Mouse (Mus musculus) kidney, postnatal 0 days (tissue): ENCODE data around the gene Tcte2. TPM values are rescaled to one million over a fixed set of nuclear protein-coding genes. Genes with fewer than 3 reads are reported as not detected.

Source experiments
- ATAC-seq: fragments of 200-750 bp; cut with Nextera tagmentation; replicated peaks from 2 replicates; pipeline ENCODE4 v1.8.0; 2017; ENCODE audit warnings: low read depth, moderate number of reproducible peaks, moderate TSS enrichment, moderate library complexity; ENCODE audit not compliant: low FRiP score
- DNase-seq: peaks from one replicate; pipeline ENCODE4 v3.0.0-alpha.2; 2016; ENCODE audit warnings: low spot score
- H3K27ac ChIP-seq: fragments of 300-500 bp; sonication (generic); 2 replicates; pipeline ENCODE4 v1.5.1; 2014; ENCODE audit warnings: mild to moderate bottlenecking
- H3K27me3 ChIP-seq: fragments of 300-500 bp; sonication (generic); 2 replicates; pipeline ENCODE4 v1.6.1; 2014; ENCODE audit warnings: low read length, mixed read lengths; ENCODE audit not compliant: insufficient read depth
- H3K36me3 ChIP-seq: fragments of 300-500 bp; sonication (generic); 2 replicates; pipeline ENCODE4 v1.6.1; 2014; ENCODE audit warnings: low read length, mixed read lengths; ENCODE audit not compliant: insufficient read depth
- H3K4me1 ChIP-seq: fragments of 300-500 bp; sonication (generic); replicated peaks from 2 replicates; pipeline ENCODE4 v1.6.1; 2014; ENCODE audit warnings: antibody characterized with exemption, low read length, mixed read lengths; ENCODE audit not compliant: insufficient read depth
- H3K4me2 ChIP-seq: fragments of 300-500 bp; sonication (generic); 2 replicates; pipeline ENCODE4 v1.6.1; 2014; ENCODE audit warnings: mild to moderate bottlenecking, low read length, moderate library complexity, mixed read lengths
- H3K4me3 ChIP-seq: fragments of 300-500 bp; sonication (generic); replicated peaks from 2 replicates; pipeline ENCODE4 v1.5.1; 2014; ENCODE audit warnings: low read depth, low read length
- H3K9ac ChIP-seq: fragments of 300-500 bp; sonication (generic); 2 replicates; pipeline ENCODE4 v1.6.1; 2014; ENCODE audit warnings: low read depth, low read length
- H3K9me3 ChIP-seq: fragments of 300-500 bp; sonication (generic); replicated peaks from 2 replicates; pipeline ENCODE4 v1.6.1; 2016; ENCODE audit warnings: low read length, inconsistent platforms, mixed read lengths
- CTCF ChIP-seq: IDR thresholded peaks from 2 replicates; pipeline ENCODE4 v1.5.1; 2016; ENCODE audit warnings: antibody characterized with exemption, low read depth, mild to moderate bottlenecking, moderate library complexity
- WGBS: fragments of 180-500 bp; shearing (Covaris S2); extraction: QIAGEN DNeasy Blood & Tissue Kit; methylation state at CpG from one replicate; pipeline ENCODE4 v1.1.7; 2014; 5-methylcytosine and 5-hydroxymethylcytosine counted together
- polyA plus RNA-seq: library from polyadenylated mRNA; unstranded; fragments of >200 nt; fragmentation: Nextera tagmentation; extraction: Ambion mirVana; gene quantifications from 2 replicates; pipeline ENCODE4 v1.2.1, GENCODE M21; 2015

The Tcte2 gene
- polyA plus RNA-seq, 1 experiment from 2014 or later = 4.1 TPM

- DNase-seq = no peak
- H3K4me3 ChIP-seq = no peak overlapping the region
- TF ChIP-seq CTCF = no peak
- no peaks in the 10 kb centered on the region for H3K36me3 ChIP-seq
- 40% methylated on average over 7 of the region's 7 CpGs for WGBS
- H3K9me3 ChIP-seq = no peaks in the 10 kb centered on the region
- H3K27me3 ChIP-seq = no peaks in the 10 kb centered on the region
- no peak for ATAC-seq
- no peak overlapping the region for H3K9ac ChIP-seq
- no peak overlapping the region for H3K4me2 ChIP-seq
- peaks cover 19% of the 10 kb centered on the region; the same call in 1 of the 2 replicates for H3K4me1 ChIP-seq
- H3K27ac ChIP-seq = peak overlapping the region; percentile 31; the same call in 1 of the 2 replicates
These were observed 23.4 kb downstream of the Tcte2 start for GRCm38 (mm10) chr17:13738121-13738776.

DNA sequence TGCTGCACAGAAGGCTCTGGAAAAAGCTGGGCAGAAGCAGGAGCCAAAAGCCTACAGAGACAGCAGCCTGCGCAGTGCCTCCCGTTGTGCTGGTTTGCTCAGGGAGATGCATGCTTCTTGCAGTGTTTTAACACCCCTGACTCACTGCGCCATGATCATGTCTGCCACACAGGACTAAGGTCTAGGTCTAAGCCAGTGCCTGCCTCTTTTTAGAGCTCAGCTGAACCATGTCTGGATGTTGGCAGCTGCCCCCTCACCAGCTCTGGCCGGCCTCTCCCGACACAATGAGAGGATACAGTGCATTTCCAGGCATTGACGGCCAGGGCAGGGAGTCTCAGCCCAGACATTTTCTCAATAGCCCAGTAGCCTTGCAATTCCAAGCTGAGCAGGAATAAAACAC lies 24.3 kb downstream of the Tcte2 start:
- DNase-seq = no peak
- Histone ChIP-seq H3K9me3 (no peaks in the 10 kb centered on the region), H3K4me2 (no peak overlapping the region), H3K4me1 (peaks cover 14% of the 10 kb centered on the region; the same call in 1 of the 2 replicates), H3K27ac (0 out of 2 replicates have a peak overlapping the region, but pooled peaks have one; percentile 36), H3K9ac (no peak overlapping the region), H3K4me3 (no peak overlapping the region), H3K27me3 (no peaks in the 10 kb centered on the region), H3K36me3 (no peaks in the 10 kb centered on the region)
- no peak for ATAC-seq
- WGBS = 58% methylated on average over 6 of the region's 6 CpGs
- no peak for TF ChIP-seq CTCF

GRCm38 (mm10) chr17:13735803-13736282 lies 25.8 kb downstream of the Tcte2 start:
- DNase-seq = no peak
- TF ChIP-seq CTCF = no peak
- Histone ChIP-seq H3K4me2 (no peak overlapping the region), H3K9ac (no peak overlapping the region), H3K9me3 (no peaks in the 10 kb centered on the region), H3K4me1 (peaks cover 10% of the 10 kb centered on the region; the same call in 1 of the 2 replicates), H3K27ac (no peak overlapping the region), H3K36me3 (no peaks in the 10 kb centered on the region), H3K4me3 (no peak overlapping the region), H3K27me3 (no peaks in the 10 kb centered on the region)
- 71% methylated on average over 8 of the region's 8 CpGs for WGBS
- ATAC-seq = peak; percentile 61

- Histone ChIP-seq H3K4me2 (no peak overlapping the region), H3K27me3 (no peaks in the 10 kb centered on the region), H3K9ac (no peak overlapping the region), H3K4me1 (peaks cover 5% of the 10 kb centered on the region; the same call in 1 of the 2 replicates), H3K9me3 (no peaks in the 10 kb centered on the region), H3K36me3 (no peaks in the 10 kb centered on the region), H3K4me3 (no peak overlapping the region), H3K27ac (no peak overlapping the region)
- peak; percentile 87 for ATAC-seq
- no peak for TF ChIP-seq CTCF
- WGBS = 78% methylated on average over 5 of the region's 5 CpGs
- DNase-seq = no peak
These were observed 26.6 kb downstream of the Tcte2 start for GRCm38 (mm10) chr17:13735057-13735456.

DNA sequence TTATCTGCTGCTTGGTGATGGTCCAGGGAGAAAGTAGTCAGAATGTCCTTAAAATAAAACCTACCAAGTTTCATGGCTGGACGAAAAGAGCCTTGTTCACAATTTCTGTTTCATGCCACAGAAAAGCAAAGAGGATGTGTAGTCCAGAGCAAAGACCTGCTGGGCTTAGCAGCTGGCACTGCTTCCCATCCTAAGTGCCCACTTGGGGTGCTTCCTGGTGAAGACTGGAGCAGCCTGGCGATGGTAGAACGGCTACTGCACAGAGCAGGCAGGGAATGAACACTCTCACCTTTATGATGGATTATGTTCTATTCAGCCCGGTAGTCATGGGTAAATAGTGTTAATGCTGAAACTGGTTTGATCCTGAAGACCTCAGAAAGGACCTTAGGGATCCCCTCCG lies 27.7 kb downstream of the Tcte2 start:
- DNase-seq = no peak
- H3K27ac ChIP-seq = no peak overlapping the region
- TF ChIP-seq CTCF = no peak
- H3K9me3 ChIP-seq = no peaks in the 10 kb centered on the region
- no peak overlapping the region for H3K4me2 ChIP-seq
- no peaks in the 10 kb centered on the region for H3K36me3 ChIP-seq
- peaks cover 5% of the 10 kb centered on the region; the same call in 1 of the 2 replicates for H3K4me1 ChIP-seq
- no peaks in the 10 kb centered on the region for H3K27me3 ChIP-seq
- 82% methylated on average over 5 of the region's 5 CpGs for WGBS
- no peak overlapping the region for H3K9ac ChIP-seq
- H3K4me3 ChIP-seq = no peak overlapping the region
- no peak for ATAC-seq

GRCm38 (mm10) chr17:13732685-13733084 lies 28.9 kb downstream of the Tcte2 start:
- H3K36me3 ChIP-seq = no peaks in the 10 kb centered on the region
- WGBS = 57% methylated on average over 8 of the region's 8 CpGs
- H3K9me3 ChIP-seq = no peaks in the 10 kb centered on the region
- no peak overlapping the region for H3K27ac ChIP-seq
- no peak overlapping the region for H3K9ac ChIP-seq
- TF ChIP-seq CTCF = no peak
- H3K4me1 ChIP-seq = peaks cover 5% of the 10 kb centered on the region; the same call in 1 of the 2 replicates
- no peak for DNase-seq
- ATAC-seq = no peak
- H3K4me2 ChIP-seq = no peak overlapping the region
- no peaks in the 10 kb centered on the region for H3K27me3 ChIP-seq
- H3K4me3 ChIP-seq = no peak overlapping the region
